Mouse (Mus musculus): ENCODE results near the gene Pofut2. TPM values are rescaled to one million over a fixed set of nuclear protein-coding genes. Genes with fewer than 3 reads are reported as not detected.

The Pofut2 gene
- polyA plus RNA-seq, 1 experiment, result 45.9 TPM

- Histone ChIP-seq H3K4me3 (ENCODE audit: insufficient read depth, low read depth, low read length) (no peak overlapping the region), H3K27me3 (replicated peaks; ENCODE audit: control insufficient read depth, insufficient read depth, low read length) (no peaks in the 10 kb centered on the region), H3K27ac (ENCODE audit: insufficient read depth, low read depth, low read length) (no peak overlapping the region), H3K4me1 (ENCODE audit: control insufficient read depth, insufficient read depth, low read length) (peaks cover 3% of the 10 kb centered on the region; the same call in 1 of the 2 replicates), H3K36me3 (ENCODE audit: control insufficient read depth, insufficient read depth, low read length) (no peaks in the 10 kb centered on the region)
- WGBS, result 71% methylated on average over 3 of the region's 3 CpGs
- TF ChIP-seq CTCF (conservative IDR thresholded peaks at IDR 0.05; ENCODE audit: insufficient read depth, insufficient read length, low read depth, low read length), result no peak
- TF ChIP-seq POLR2A (IDR thresholded peaks at IDR 0.05; ENCODE audit: low read depth, low read length), result no peak
- DNase-seq, result no peak
Measured at GRCm38 (mm10) chr10:77242396-77242795, 16.6 kb upstream of the Pofut2 start.

- Histone ChIP-seq H3K36me3 (ENCODE audit: control insufficient read depth, insufficient read depth, low read length) (no peaks in the 10 kb centered on the region), H3K4me3 (ENCODE audit: insufficient read depth, low read depth, low read length) (no peak overlapping the region), H3K27me3 (replicated peaks; ENCODE audit: control insufficient read depth, insufficient read depth, low read length) (no peaks in the 10 kb centered on the region), H3K27ac (ENCODE audit: insufficient read depth, low read depth, low read length) (peak overlapping the region; percentile 48; the same call in 1 of the 2 replicates), H3K4me1 (ENCODE audit: control insufficient read depth, insufficient read depth, low read length) (peaks cover 3% of the 10 kb centered on the region; the same call in 1 of the 2 replicates)
- 79% methylated on average over 14 of the region's 14 CpGs for WGBS
- no peak for TF ChIP-seq POLR2A (IDR thresholded peaks at IDR 0.05; ENCODE audit: low read depth, low read length)
- no peak for TF ChIP-seq CTCF (conservative IDR thresholded peaks at IDR 0.05; ENCODE audit: insufficient read depth, insufficient read length, low read depth, low read length)
- DNase-seq, result peak; percentile 44
Measured at GRCm38 (mm10) chr10:77242871-77243270, 16.1 kb upstream of the Pofut2 start.

- DNase-seq, result peak; percentile 25
- H3K27me3 ChIP-seq (replicated peaks; ENCODE audit: control insufficient read depth, insufficient read depth, low read length), result no peaks in the 10 kb centered on the region
- H3K27ac ChIP-seq (ENCODE audit: insufficient read depth, low read depth, low read length), result peak overlapping the region; percentile 48; the same call in 1 of the 2 replicates
- no peak for TF ChIP-seq CTCF (conservative IDR thresholded peaks at IDR 0.05; ENCODE audit: insufficient read depth, insufficient read length, low read depth, low read length)
- TF ChIP-seq POLR2A (IDR thresholded peaks at IDR 0.05; ENCODE audit: low read depth, low read length), result no peak
- H3K4me1 ChIP-seq (ENCODE audit: control insufficient read depth, insufficient read depth, low read length), result peaks cover 3% of the 10 kb centered on the region; the same call in 1 of the 2 replicates
- no peak overlapping the region for H3K4me3 ChIP-seq (ENCODE audit: insufficient read depth, low read depth, low read length)
- H3K36me3 ChIP-seq (ENCODE audit: control insufficient read depth, insufficient read depth, low read length), result no peaks in the 10 kb centered on the region
- 68% methylated on average over 11 of the region's 11 CpGs for WGBS
Measured at GRCm38 (mm10) chr10:77243572-77244161, 15.4 kb upstream of the Pofut2 start.

- no peak for DNase-seq
- Histone ChIP-seq H3K27me3 (replicated peaks; ENCODE audit: control insufficient read depth, insufficient read depth, low read length) (no peaks in the 10 kb centered on the region), H3K4me3 (ENCODE audit: insufficient read depth, low read depth, low read length) (no peak overlapping the region), H3K27ac (ENCODE audit: insufficient read depth, low read depth, low read length) (no peak overlapping the region), H3K36me3 (ENCODE audit: control insufficient read depth, insufficient read depth, low read length) (no peaks in the 10 kb centered on the region), H3K4me1 (ENCODE audit: control insufficient read depth, insufficient read depth, low read length) (peaks cover 3% of the 10 kb centered on the region; the same call in 1 of the 2 replicates)
- TF ChIP-seq CTCF (conservative IDR thresholded peaks at IDR 0.05; ENCODE audit: insufficient read depth, insufficient read length, low read depth, low read length), result no peak
- TF ChIP-seq POLR2A (IDR thresholded peaks at IDR 0.05; ENCODE audit: low read depth, low read length), result no peak
- 98% methylated on average over 6 of the region's 6 CpGs for WGBS
Measured at GRCm38 (mm10) chr10:77244777-77245176, 14.2 kb upstream of the Pofut2 start.

- Histone ChIP-seq H3K27me3 (replicated peaks; ENCODE audit: control insufficient read depth, insufficient read depth, low read length) (no peaks in the 10 kb centered on the region), H3K4me3 (ENCODE audit: insufficient read depth, low read depth, low read length) (no peak overlapping the region), H3K36me3 (ENCODE audit: control insufficient read depth, insufficient read depth, low read length) (no peaks in the 10 kb centered on the region), H3K27ac (ENCODE audit: insufficient read depth, low read depth, low read length) (no peak overlapping the region), H3K4me1 (ENCODE audit: control insufficient read depth, insufficient read depth, low read length) (peaks cover 5% of the 10 kb centered on the region)
- DNase-seq, result no peak
- 87% methylated on average over 5 of the region's 5 CpGs for WGBS
- TF ChIP-seq POLR2A (IDR thresholded peaks at IDR 0.05; ENCODE audit: low read depth, low read length) (no peak), CTCF (conservative IDR thresholded peaks at IDR 0.05; ENCODE audit: insufficient read depth, insufficient read length, low read depth, low read length) (no peak)
Measured at GRCm38 (mm10) chr10:77247048-77247447, 12.0 kb upstream of the Pofut2 start.

- H3K27ac ChIP-seq (ENCODE audit: insufficient read depth, low read depth, low read length), result no peak overlapping the region
- no peak for DNase-seq
- no peaks in the 10 kb centered on the region for H3K27me3 ChIP-seq (replicated peaks; ENCODE audit: control insufficient read depth, insufficient read depth, low read length)
- 81% methylated on average over 7 of the region's 7 CpGs for WGBS
- H3K36me3 ChIP-seq (ENCODE audit: control insufficient read depth, insufficient read depth, low read length), result no peaks in the 10 kb centered on the region
- H3K4me3 ChIP-seq (ENCODE audit: insufficient read depth, low read depth, low read length), result no peak overlapping the region
- TF ChIP-seq POLR2A (IDR thresholded peaks at IDR 0.05; ENCODE audit: low read depth, low read length) (no peak), CTCF (conservative IDR thresholded peaks at IDR 0.05; ENCODE audit: insufficient read depth, insufficient read length, low read depth, low read length) (no peak)
- H3K4me1 ChIP-seq (ENCODE audit: control insufficient read depth, insufficient read depth, low read length), result peaks cover 8% of the 10 kb centered on the region
Measured at GRCm38 (mm10) chr10:77247707-77248106, 11.3 kb upstream of the Pofut2 start.

- WGBS, result 39% methylated on average over 18 of the region's 18 CpGs
- TF ChIP-seq CTCF (conservative IDR thresholded peaks at IDR 0.05; ENCODE audit: insufficient read depth, insufficient read length, low read depth, low read length), result peak; percentile 25; the same call in 1 of the 2 replicates
- TF ChIP-seq POLR2A (IDR thresholded peaks at IDR 0.05; ENCODE audit: low read depth, low read length), result no peak
- H3K27me3 ChIP-seq (replicated peaks; ENCODE audit: control insufficient read depth, insufficient read depth, low read length), result no peaks in the 10 kb centered on the region
- H3K27ac ChIP-seq (ENCODE audit: insufficient read depth, low read depth, low read length), result peak overlapping the region; percentile 53
- H3K4me3 ChIP-seq (ENCODE audit: insufficient read depth, low read depth, low read length), result peak overlapping the region; percentile 21; the same call in 1 of the 2 replicates
- peaks cover 5% of the 10 kb centered on the region for H3K4me1 ChIP-seq (ENCODE audit: control insufficient read depth, insufficient read depth, low read length)
- H3K36me3 ChIP-seq (ENCODE audit: control insufficient read depth, insufficient read depth, low read length), result no peaks in the 10 kb centered on the region
- DNase-seq, result peak; percentile 44
Measured at GRCm38 (mm10) chr10:77251223-77251783, 7.7 kb upstream of the Pofut2 start.

Data from kidney, adult 2 months (tissue).